Mouse (Mus musculus): ENCODE results near the gene Bbox1.

Bbox1 gene

DNA sequence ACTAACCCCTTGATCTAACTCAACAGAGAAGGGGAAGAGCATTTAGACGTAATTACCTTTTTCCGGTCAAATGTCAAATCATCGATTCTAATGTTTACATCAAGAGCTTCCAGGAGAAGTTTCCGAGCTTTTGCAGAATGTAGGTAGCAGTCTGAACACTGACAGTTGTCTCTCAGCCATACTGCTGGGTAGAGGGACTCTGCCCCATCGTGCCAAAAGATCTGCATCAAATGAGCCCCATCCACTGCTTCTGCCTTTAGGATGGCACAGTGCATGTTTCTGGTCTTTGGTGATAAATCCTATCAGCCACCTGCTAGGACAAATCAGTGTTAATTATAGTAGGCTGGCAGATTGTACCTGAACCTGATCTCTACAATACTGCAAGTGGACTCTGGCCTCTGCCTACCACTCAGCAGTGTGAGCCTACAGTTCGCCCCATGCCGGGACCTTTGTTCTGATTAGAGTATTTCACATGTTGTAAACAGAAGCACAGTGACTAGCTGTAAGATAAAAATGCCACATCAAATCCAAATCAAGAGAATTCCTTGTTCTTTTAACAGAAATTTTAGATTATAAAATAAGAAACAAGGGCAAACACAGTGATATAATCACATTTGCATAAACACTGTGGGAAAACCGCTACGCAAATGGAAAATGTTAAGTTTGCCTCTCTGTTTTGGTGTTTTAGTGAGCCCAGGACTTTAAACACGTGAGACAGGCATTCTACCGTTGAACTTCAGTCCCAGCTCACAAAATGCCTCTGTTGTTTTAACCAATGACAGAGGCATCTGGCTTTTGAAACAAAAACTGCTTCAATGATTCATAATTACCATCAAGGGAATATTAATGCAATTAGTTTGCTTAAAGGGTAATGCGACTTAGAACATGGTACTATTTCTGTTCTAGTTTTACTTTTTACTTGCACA lies 8.7 kb downstream of the Bbox1 start:
- Histone ChIP-seq H3K36me3 (ENCODE audit: control insufficient read depth, insufficient read depth, low read length, poor library complexity, severe bottlenecking) (no peaks in the 10 kb centered on the region), H3K27me3 (ENCODE audit: control insufficient read depth, insufficient read depth, low read length, poor library complexity, severe bottlenecking) (no peaks in the 10 kb centered on the region)
- no peak for DNase-seq (ENCODE audit: low read depth, low spot score)

DNA sequence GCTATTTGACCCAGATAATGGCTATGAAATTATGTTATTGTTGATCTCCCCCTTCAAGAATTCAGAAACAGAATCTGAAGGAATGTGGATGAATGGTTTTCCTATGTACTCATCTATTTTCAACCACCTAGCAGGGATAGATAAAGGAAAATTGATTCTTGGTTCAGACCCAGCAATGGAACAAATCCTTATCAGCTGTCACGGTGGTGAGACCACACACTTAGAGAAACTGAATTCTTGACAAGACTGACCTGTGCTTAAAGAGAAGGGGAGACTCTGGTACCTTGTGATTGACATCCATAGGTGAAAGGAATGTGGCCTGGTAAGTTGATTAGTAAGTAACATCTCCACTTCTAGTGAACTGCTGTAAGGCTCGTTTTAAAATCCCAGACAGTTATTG lies 12.1 kb downstream of the Bbox1 start:
- H3K27me3 ChIP-seq (ENCODE audit: control insufficient read depth, insufficient read depth, low read length, poor library complexity, severe bottlenecking) = no peaks in the 10 kb centered on the region
- H3K36me3 ChIP-seq (ENCODE audit: control insufficient read depth, insufficient read depth, low read length, poor library complexity, severe bottlenecking) = no peaks in the 10 kb centered on the region
- no peak for DNase-seq (ENCODE audit: low read depth, low spot score)

DNA sequence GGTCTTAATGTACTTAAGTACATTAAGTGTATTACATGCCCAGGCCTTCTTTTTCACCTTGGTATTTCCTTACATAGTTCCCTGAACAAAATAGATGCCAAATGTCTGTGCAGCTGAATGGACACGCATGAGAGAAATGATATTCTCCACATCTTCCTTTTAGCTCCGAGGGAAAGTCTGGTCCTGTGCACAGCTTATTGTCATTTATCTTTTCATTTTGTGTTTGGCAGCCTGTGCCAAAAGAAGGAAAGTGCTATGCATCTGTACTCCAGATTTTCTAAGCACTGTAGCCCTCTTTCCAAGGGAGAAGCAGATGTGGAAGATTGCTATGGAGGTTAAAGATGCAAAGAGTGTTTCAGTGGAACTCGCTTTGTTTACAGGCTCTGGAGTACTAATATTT lies 13.0 kb downstream of the Bbox1 start:
- Histone ChIP-seq H3K27me3 (ENCODE audit: control insufficient read depth, insufficient read depth, low read length, poor library complexity, severe bottlenecking) (no peaks in the 10 kb centered on the region), H3K36me3 (ENCODE audit: control insufficient read depth, insufficient read depth, low read length, poor library complexity, severe bottlenecking) (no peaks in the 10 kb centered on the region)
- DNase-seq (ENCODE audit: low read depth, low spot score) = no peak

DNA sequence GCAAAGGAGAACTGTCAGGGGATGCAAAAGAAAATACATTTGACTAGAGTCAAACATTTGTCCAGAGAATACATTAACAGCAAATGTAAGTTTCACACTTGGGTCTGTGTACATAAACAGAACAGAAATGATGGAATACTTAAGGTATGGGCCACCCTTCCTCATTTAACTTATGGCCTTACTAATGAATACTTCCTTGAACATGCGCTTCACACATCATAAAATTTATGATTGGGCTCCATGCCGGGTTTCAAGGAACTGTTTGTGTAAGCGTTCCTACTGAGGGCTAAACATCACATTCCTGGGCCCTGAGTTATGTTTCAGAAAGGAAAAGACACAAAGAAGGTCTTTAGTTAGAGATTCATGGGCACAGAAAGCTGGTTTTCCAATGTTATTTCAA lies 19.4 kb downstream of the Bbox1 start:
- DNase-seq (ENCODE audit: low read depth, low spot score) = no peak
- H3K36me3 ChIP-seq (ENCODE audit: control insufficient read depth, insufficient read depth, low read length, poor library complexity, severe bottlenecking) = no peaks in the 10 kb centered on the region

DNA sequence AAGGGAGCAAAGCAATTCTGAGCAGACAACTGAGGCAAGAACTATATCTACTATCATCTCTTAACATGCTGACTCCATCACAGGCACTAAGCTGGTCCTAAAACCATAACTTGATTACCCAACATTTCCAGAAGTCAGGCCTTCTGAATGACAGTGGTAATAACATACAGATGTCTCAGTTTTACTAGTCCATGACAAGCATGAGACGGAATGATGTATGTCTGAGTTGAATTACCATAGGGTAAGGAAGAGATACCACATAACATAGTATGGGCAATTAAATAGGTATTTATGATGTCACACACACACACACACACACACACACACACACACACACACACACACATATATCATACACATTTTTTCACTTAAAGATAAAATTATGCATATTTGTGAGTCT lies 26.4 kb downstream of the Bbox1 start:
- DNase-seq (ENCODE audit: low read depth, low spot score) = no peak
- Histone ChIP-seq H3K36me3 (ENCODE audit: control insufficient read depth, insufficient read depth, low read length, poor library complexity, severe bottlenecking) (no peaks in the 10 kb centered on the region), H3K27me3 (ENCODE audit: control insufficient read depth, insufficient read depth, low read length, poor library complexity, severe bottlenecking) (no peaks in the 10 kb centered on the region)

More for the DNA sequence above, 19.4 kb downstream of the Bbox1 start:
- H3K27me3 ChIP-seq (ENCODE audit: control insufficient read depth, insufficient read depth, low read length, poor library complexity, severe bottlenecking) = no peaks in the 10 kb centered on the region

DNA sequence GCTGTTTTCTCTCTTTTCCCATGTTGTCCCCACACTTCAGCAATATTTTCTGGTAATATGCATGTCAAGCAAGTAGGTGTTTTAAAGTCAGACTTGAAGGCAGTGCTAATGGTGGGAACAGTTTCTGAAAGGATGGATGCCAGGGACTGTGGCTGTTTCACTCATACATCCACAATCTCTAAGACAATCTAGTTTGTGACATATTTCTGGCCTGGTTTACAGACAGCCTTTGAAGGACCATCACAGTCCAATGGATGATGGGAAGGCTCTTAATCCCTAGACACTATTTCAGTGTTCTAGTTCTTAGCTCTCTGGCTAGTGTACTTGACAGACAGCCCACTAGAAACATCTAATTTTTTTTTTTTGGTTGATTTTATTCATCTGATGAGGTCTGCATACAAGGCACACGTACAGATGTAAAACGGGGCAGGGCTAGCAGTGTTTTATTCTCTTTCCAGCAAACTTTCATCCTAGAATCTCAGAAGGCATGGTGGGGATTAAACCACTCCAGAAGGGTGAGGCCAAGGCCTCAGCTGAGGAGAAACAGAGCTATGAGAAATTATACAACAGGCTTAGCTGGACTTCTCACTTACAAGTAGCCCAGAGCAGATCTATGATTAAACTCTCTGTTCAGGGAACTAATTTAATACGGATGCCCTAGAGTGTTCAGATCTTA lies 28.4 kb downstream of the Bbox1 start:
- no peaks in the 10 kb centered on the region for H3K36me3 ChIP-seq (ENCODE audit: control insufficient read depth, insufficient read depth, low read length, poor library complexity, severe bottlenecking)
- no peaks in the 10 kb centered on the region for H3K27me3 ChIP-seq (ENCODE audit: control insufficient read depth, insufficient read depth, low read length, poor library complexity, severe bottlenecking)
- no peak for DNase-seq (ENCODE audit: low read depth, low spot score)

DNA sequence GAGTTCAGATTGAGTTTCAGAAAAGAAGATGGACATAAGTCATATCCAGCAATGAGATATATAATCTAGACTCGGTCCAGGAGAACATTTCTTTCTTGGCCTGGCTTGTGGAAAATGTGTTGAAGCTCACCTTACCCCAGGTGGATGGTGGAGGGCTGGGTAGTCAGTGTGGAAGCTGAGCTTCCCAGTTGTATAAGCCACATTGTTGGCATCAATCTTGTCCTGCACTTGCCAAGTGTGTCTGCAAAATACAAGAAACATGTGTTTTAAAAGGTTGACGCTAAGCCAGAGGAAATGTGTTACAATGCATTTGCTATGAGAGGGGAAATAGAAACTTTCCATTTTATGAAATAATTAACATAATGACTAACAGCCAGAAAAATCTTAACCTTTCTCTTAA lies 38.9 kb downstream of the Bbox1 start:
- no peak for DNase-seq (ENCODE audit: low read depth, low spot score)
- H3K36me3 ChIP-seq (ENCODE audit: control insufficient read depth, insufficient read depth, low read length, poor library complexity, severe bottlenecking) = no peaks in the 10 kb centered on the region
- no peaks in the 10 kb centered on the region for H3K27me3 ChIP-seq (ENCODE audit: control insufficient read depth, insufficient read depth, low read length, poor library complexity, severe bottlenecking)

DNA sequence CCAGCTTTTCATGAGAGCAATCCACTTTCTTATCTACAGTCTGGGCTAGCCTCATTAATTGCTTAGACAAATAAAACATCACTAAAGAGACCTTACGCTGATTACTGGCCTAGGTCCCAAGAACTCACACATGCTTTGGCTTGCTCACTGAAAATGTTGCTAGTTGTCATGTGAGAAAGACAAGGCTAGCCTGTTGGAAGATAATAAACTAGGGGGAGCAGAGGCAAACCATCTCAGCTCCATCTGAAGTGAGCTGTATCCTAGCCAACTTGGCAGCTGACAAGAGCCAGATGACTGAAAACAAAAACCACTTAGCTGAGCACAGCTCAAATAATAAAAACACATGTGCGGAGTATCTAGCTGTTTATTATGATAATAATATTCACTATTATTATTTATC lies 40.2 kb downstream of the Bbox1 start:
- H3K27me3 ChIP-seq (ENCODE audit: control insufficient read depth, insufficient read depth, low read length, poor library complexity, severe bottlenecking) = no peaks in the 10 kb centered on the region
- no peaks in the 10 kb centered on the region for H3K36me3 ChIP-seq (ENCODE audit: control insufficient read depth, insufficient read depth, low read length, poor library complexity, severe bottlenecking)
- no peak for DNase-seq (ENCODE audit: low read depth, low spot score)

DNA sequence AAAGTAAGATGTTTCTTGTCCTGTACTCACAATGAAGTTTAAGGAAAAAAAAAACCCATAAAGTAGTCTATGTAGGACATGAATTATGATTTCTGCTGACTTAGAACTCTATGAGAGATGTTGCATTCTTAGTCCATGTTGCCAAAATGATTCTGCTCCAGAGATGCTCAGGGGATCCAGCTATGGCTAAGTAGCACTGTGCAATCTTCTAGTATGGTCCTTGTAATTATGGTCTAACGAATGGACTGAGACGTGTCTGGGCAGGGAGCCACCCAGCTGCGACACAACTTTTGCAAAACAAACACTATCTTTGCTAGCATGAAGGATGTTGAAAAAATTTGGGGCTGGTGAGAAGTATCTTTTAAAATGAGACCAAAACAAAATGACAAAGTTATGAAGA lies 45.1 kb downstream of the Bbox1 start:
- no peaks in the 10 kb centered on the region for H3K36me3 ChIP-seq (ENCODE audit: control insufficient read depth, insufficient read depth, low read length, poor library complexity, severe bottlenecking)
- no peaks in the 10 kb centered on the region for H3K27me3 ChIP-seq (ENCODE audit: control insufficient read depth, insufficient read depth, low read length, poor library complexity, severe bottlenecking)
- DNase-seq (ENCODE audit: low read depth, low spot score) = no peak

DNA sequence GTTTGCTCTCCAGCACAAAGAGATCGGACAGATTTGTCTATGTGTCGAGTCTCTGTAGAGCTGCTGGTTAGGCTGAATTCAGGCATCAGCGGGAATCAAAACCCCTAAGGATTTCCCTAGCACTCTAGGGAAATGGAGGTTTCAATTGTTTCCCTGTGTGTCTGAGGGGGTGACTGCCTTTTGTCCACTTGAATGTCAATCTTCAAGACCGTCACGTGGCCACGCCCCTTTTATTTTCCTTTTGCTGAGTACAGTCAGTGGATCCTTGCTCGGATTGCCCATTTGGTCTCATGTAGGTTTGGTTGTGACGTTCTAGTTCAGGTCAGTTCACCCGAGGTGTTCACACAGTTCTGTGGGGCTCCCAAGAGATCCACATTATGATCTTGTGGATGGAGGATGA lies 82.1 kb downstream of the Bbox1 start:
- Histone ChIP-seq H3K36me3 (ENCODE audit: control insufficient read depth, insufficient read depth, low read length, poor library complexity, severe bottlenecking) (no peaks in the 10 kb centered on the region), H3K27me3 (ENCODE audit: control insufficient read depth, insufficient read depth, low read length, poor library complexity, severe bottlenecking) (no peaks in the 10 kb centered on the region)
- no peak for DNase-seq (ENCODE audit: low read depth, low spot score)

DNA sequence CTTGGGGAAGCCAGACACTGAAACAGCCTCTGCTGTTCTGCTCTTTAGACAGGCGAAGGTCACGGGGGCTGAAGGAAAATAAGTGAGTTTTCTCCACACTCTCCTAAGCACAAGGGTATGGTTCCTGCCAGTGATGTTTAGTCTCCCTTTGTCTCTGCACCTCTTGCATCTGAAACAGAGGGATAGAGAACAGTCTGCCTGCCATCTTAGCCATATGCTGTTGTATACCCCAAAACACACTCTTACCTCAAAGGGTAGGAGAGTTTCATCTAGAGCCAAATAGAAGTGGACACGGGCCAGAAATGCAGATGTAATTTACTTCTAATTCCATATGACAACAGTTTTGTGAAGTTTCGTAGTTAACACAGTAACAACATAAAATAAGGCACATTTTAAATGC lies 83.6 kb downstream of the Bbox1 start:
- H3K36me3 ChIP-seq (ENCODE audit: control insufficient read depth, insufficient read depth, low read length, poor library complexity, severe bottlenecking) = no peaks in the 10 kb centered on the region
- DNase-seq (ENCODE audit: low read depth, low spot score) = no peak

DNA sequence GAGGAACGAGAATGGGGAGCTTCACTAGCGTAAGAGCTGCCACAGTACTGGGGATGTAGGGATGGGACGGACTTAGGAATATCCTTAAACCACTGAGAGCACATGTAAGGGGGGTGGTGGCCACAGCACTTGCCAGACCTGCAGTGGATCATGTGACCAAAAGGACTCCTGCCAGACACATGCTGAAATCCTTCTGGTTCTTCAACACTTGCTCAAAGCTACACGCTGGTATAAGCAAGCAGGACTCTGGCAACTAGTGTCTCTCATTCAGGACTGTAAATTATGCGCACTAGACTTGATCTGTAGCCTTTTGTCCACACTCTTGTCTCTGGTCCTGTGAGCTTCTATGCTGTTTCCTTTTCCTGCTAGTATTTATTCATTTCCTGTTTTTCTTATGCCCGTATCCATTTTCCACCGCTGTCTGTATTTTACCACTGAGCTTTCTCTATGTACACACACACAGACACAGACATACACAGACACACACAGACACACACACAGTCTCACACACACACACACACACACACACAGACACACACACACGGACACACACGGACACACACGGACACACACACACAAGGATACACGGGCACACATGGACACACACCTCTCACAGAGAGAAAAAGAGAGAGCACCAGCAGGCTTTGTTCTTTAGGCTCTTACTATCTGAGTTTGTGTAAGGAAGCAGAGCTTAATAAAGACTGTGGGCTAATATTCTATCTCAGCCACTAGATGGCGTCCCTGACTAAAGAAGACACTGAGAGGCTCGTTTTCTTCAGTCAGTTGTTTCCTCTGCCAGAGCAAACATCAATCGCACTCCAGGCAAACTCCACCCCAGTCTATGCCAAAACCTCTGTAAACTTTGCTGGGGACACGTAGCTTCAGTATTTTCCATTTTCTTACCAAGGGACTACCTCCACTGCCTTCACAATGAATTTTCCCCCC lies 84.9 kb downstream of the Bbox1 start:
- Histone ChIP-seq H3K36me3 (ENCODE audit: control insufficient read depth, insufficient read depth, low read length, poor library complexity, severe bottlenecking) (no peaks in the 10 kb centered on the region), H3K27me3 (ENCODE audit: control insufficient read depth, insufficient read depth, low read length, poor library complexity, severe bottlenecking) (no peaks in the 10 kb centered on the region)
- DNase-seq (ENCODE audit: low read depth, low spot score) = peak; percentile 2

More for the DNA sequence above, 83.6 kb downstream of the Bbox1 start:
- H3K27me3 ChIP-seq (ENCODE audit: control insufficient read depth, insufficient read depth, low read length, poor library complexity, severe bottlenecking) = no peaks in the 10 kb centered on the region

DNA sequence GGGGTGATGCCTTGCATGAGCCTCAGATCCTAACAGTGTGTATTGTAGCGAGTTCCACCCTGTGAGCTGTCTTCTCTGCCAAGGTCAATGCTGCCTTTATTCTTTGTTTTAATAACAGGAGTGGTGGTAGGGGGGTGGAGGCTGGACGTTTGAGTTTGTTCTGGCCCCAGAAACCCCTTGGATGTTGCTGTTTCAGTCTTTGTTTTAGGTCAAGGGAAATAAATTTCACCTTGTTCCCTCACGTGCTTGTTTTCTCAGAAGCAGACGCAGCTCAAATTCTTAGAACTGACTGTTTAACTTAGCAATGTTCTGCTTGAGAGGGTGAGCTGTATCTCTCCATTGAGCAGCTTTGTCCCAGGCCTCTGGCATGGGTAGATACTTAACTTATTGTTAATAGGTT lies 87.9 kb downstream of the Bbox1 start:
- no peak for DNase-seq (ENCODE audit: low read depth, low spot score)
- H3K36me3 ChIP-seq (ENCODE audit: control insufficient read depth, insufficient read depth, low read length, poor library complexity, severe bottlenecking) = no peaks in the 10 kb centered on the region
- H3K27me3 ChIP-seq (ENCODE audit: control insufficient read depth, insufficient read depth, low read length, poor library complexity, severe bottlenecking) = no peaks in the 10 kb centered on the region

DNA sequence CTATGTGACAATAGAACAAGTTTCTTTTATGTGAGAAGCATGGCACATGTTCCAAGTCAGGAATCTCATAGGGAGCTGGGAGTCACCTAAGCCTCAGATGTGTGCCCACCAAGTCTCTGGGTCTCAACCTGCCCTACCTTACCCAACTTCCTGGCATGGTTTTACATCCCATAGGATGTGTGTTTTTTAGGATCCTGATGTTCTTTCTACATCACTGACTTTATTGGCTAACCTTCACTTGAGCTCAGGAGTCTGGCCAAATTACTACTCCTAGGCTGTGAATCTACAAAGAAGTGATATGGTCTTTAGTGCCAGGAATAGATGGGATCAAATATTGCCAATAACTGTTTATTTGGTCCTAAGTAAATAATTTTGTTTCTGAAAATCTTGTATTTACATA lies 88.4 kb downstream of the Bbox1 start:
- Histone ChIP-seq H3K27me3 (ENCODE audit: control insufficient read depth, insufficient read depth, low read length, poor library complexity, severe bottlenecking) (no peaks in the 10 kb centered on the region), H3K36me3 (ENCODE audit: control insufficient read depth, insufficient read depth, low read length, poor library complexity, severe bottlenecking) (no peaks in the 10 kb centered on the region)
- DNase-seq (ENCODE audit: low read depth, low spot score) = no peak

DNA sequence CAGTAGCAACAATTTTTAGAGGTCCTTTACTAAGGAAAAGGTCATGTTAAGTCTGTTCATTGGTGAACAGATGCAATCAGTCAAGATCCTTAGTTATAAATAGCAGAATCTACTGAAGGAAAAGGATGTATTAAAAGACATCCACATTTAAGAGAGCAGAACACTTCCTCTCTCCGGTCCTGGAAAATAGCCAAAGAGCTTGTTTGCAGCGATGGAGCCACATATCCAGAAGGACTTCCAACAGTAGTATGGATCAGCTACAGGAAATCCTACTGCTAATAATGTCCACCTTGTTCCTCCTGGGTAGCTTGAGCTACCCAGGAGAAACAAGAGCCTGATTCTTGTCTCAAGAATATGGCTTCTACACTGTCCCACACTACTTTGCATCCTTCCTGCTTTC lies 91.6 kb downstream of the Bbox1 start:
- DNase-seq (ENCODE audit: low read depth, low spot score) = no peak
- Histone ChIP-seq H3K27me3 (ENCODE audit: control insufficient read depth, insufficient read depth, low read length, poor library complexity, severe bottlenecking) (no peaks in the 10 kb centered on the region), H3K36me3 (ENCODE audit: control insufficient read depth, insufficient read depth, low read length, poor library complexity, severe bottlenecking) (no peaks in the 10 kb centered on the region)

Data from splenic B cell, adult 2 months (primary cell).